Mouse (Mus musculus) telencephalon, adult 2 months (tissue): ENCODE results near the gene Ccdc89.

Experiments
- DNase-seq: peaks from one replicate; pipeline ENCODE4 v3.0.0-alpha.2; 2011; ENCODE audit warnings: low read depth, low spot score

Ccdc89 gene

DNA sequence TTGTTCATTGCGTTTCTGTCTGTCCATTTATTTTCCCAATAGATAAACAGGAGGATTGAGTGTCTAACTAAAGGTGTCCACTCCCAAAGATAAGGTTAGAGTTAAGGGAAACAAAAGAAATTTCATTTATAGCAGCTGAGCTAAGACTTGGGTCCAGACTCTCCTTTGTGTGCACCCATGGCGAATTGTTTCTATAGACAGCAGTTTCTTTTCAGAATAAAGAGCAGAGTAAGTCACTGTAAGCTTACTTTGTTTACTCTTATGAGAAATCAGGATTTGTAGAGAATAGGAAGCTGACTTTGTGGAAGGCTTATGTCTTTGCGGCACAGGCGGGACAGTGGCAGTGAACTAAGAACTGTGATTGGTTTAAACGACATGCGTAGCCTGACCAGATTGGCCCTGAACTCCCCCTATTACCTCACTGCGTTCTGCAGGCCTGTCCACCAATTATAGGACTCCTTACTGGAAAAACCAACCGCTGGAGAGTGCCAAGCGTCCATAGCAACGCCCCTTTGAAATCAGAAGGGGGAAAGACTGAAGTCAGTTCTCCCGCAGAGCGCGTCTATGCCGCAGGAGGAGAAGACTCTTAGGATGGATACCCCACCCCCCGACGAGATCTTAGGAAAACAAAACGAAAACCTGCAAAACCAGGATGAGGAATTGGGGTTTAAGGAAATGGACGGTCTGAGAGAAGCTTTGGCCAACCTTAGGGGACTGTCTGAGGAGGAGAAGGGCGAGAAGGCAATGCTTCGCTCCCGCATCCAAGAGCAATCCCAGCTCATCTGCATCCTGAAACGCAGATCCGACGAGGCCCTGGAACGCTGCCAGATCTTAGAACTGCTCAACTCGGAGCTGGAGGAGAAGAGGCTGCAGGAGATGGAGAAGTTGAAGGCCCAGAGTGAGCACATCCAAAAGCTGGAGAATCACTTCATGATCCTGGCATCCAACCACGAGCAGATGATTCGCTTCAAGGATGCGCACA, at the start of gene Ccdc89:
Gene Ccdc89 (plus strand): TSS at position 558 of the 982 bp plus-strand sequence.
- peak; percentile 95 for DNase-seq

DNA sequence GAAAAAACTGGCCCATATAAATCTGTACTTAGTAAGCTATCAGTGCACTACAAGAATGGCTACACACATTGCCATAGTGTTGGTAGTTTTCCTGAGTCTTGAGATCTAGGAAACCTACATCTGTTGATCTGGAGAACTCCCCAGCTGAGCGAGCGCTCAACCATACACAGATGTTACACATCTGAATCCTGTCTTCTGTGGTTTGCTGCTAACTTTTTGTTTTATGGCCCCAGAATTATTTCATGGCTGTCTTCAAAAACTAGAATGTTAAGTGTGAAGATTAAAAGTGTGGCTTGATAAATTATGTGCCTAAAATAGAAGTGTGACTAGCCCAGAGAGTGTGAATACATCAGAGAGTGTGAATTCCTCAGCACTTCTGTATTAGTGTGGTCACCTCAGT, 42.0 kb upstream of the Ccdc89 start:
- DNase-seq: no peak

DNA sequence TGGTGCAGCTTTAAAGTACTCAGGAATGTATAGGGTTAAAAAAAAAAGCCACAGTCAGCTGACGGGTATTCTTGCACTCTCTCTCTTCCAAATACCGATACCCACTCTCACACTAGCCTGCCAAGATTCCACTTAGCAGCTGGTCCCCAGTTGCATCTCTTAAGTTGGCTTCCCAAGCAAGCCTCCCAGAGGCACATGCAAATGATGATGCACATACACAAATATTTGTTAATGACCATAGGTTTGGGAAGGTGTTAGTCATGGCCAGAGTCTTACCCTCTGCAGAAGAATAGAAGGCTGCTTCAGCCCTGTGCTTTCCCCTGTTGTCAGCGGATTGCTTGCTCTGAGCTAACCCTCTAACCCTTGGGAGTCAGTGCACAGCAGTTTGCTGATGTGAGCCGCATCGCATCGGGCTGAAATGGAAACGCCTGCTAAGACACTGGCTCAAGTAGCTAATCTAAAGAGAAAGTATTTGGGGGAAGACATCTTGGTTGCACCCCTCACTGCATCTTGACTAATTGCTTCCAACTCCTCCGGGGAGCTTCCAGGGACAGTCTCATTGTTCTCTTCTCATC, 39.4 kb upstream of the Ccdc89 start:
- DNase-seq: peak; percentile 81

- DNase-seq: no peak
Observed at GRCm38 (mm10) chr7:90389765-90390164, 36.6 kb upstream of the Ccdc89 start.

DNA sequence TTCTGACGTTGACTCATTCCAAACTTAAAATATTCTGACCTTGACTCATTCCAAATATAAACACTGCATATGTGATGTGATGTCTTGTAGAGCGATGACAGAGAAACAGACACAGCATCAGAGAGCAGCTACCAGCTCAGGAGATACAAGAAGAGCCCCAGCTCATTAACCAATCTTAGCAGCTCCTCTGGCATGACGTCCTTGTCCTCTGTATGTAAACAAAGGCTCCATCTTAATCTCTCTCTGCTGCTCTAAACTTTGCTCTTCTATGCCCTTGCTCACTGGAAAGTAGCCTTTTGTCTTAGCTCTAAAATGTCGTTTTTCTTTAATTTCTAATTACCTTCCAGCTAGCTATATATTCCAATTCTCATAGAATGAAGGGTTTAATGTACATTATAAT, 31.3 kb upstream of the Ccdc89 start:
- no peak for DNase-seq

DNA sequence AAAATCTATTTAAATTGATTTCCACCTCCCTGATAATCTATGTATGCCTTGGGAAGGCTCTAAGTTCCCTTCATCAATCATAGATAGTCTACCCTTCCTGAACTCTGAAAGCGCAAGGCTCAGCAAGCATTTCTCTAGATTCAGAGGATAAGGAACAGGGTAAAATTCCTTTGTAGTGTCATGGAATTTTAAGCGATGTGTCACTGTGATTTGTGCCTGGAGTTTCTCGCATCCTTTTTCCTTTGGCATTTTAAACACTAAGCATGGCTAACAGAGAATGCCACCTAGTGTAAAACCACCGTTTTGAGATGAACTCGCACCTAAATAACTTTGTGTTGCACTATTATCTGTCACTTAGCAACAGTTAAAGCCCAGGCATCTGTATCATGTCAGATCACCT, 30.4 kb upstream of the Ccdc89 start:
- DNase-seq: no peak

GRCm38 (mm10) chr7:90409934-90410333, 16.4 kb upstream of the Ccdc89 start:
- peak; percentile 45 for DNase-seq

DNA sequence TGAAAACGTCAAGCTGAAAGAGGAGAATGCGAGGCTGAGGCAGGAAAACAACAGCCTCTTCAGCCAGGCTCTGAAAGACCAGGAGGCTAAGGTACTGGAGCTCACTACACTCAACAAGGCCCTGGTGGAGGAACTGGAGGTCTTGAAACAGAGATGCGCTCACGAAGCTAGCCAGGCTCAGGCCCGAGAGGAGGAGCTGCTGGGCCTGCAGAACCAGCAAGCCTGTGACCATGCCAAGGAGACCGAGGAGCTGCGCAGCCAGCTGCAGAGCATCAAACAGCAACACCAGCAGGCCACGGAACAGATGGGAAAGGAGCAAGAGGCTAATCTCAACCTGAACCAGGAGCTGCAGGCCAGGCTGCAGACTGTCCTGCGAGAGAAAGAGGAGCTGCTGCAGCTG, 629 bp downstream of the Ccdc89 start:
- DNase-seq: no peak

DNA sequence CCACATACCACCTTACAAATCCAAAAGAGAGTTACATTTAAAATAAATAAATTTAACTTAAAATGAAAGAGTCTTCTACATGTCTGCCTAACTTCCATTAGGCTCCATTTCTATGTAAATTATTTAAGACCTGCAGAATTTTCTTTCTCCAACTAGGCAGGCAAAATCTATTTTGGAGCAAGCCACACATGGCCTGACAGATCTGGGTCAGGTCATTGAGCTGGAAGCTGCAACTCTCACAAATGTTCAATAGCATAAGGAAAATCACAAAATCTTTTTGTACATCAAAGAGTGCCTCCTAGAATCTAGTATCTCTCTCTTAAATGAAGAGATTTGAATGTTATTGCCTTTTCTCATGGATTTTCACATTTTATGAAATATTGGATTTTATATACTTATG, 5.8 kb downstream of the Ccdc89 start:
- no peak for DNase-seq

DNA sequence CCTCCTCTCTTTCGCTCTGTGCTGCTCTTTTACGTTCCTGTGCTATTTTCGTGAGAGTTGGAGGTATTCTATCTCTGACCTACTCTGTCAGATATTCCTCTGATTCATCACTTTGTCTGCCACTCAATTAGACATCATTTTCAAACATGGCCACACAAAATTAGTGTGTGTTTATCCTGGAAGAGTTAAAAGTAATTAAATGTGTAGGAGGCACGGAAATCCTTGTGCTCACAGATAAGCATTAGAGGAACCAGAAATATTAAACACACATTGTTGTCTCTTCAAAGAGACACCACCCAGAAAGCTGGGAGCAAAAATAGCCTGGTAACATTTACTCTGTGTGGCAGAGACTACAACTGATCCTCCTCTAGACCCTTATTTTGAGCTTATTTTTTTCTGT, 13.7 kb downstream of the Ccdc89 start:
- DNase-seq: no peak

DNA sequence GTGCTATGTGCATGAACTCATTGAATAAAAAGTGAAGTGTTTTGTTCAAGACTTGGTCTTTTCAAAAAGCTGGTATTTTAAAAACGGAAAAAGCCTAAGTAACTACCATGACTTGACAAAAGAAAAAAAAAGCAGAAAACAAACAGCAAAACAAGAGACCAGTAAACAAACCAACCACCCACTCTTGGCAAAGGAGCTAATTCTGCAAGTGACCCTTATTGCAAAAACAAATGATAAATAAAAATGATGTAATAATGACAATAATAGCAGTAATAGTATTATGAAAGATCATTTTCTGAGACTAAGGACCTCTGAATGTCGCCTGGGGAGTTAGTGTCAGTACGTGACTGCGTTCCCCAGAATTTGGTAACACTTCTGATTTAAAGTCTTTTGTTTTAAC, 15.7 kb downstream of the Ccdc89 start:
- DNase-seq: no peak

DNA sequence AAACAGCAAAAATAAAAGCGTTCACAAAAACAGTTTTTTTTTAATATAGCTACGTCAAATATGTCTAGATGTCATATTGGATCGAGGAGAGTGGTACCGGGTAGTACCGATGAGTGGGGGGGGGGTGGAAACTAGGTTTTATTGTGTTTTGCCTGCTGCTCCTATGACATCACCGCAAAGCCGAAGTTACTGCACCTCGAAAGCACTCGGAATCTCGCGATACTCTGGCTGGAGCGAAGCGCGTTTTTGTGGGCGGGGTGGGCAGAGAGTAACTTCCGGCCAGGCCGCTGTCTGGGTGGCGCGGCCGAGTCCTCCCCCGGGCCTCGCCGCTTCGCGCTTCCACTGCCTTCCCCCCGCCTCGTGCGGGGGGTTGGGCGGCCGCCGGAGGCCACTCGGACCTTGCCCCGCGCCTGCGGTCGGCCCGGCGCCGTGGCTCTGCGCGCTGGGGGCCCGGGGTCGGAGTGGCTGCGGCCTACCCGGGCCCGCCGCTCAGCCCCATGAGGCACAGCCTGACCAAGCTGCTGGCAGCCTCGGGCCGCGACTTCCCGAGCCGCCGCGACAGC, 16.2 kb downstream of the Ccdc89 start, which contains the start of gene Crebzf:
Gene Crebzf (plus strand): TSS at position 212 of the 563 bp plus-strand sequence.
- peak; percentile 98 for DNase-seq

DNA sequence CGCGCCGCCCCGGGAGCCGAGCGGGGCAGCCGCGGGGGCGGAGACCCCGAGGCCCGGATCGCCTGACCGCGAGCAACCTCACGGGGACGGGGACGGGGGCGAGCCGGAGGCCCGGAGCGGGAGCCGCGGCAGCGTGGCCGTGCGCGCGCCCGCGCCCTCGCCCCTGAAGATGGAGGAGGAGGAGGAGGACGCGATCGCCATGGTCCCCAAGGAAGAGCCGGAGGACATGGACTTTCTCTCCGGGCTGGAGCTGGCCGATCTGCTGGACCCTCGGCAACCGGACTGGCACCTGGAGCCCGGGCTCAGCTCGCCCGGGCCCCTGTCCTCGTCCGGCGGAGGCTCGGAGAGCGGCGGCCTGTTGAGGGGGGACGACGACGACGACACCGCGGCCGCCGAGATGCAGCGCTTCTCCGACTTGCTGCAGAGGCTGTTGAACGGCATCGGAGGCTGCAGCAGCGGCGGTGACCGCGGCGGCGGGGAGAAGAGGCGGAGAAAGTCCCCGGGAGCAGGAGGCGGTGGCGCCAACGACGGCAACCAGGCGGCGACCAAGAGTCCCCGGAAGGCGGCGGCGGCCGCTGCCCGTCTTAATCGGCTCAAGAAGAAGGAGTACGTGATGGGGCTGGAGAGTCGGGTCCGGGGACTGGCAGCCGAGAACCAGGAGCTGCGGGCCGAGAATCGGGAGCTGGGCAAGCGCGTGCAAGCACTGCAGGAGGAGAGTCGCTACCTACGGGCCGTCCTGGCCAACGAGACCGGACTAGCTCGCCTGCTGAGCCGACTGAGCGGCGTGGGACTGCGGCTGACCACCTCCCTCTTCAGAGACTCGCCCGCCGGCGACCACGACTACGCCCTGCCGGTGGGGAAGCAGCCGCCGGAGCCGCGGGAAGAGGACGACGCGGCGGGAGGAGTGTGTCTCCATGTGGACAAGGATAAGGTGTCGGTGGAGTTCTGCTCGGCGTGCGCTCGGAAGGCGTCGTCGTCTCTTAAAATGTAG, 17.0 kb downstream of the Ccdc89 start:
- no peak for DNase-seq

DNA sequence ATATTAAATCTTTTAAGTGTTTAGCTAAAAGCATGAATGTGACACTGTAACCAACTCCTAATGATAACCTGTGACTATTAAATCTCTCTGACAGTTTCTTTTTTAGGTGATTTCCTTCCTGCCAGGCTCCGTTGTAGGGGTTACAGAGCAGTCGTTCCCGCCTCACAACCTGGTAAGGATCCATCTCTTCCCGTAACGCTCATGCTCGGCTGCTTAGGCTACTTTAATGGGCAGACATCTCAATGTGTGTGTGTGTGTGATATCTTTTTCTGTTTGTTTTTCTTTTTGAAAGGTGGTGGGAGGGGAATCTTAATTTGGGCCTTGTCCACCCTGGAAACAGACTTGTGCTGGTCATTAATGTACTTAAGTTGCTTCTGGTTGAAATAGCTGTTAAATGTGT, 17.8 kb downstream of the Ccdc89 start:
- no peak for DNase-seq

GRCm38 (mm10) chr7:90456149-90456844, 29.9 kb downstream of the Ccdc89 start:
- no peak for DNase-seq

DNA sequence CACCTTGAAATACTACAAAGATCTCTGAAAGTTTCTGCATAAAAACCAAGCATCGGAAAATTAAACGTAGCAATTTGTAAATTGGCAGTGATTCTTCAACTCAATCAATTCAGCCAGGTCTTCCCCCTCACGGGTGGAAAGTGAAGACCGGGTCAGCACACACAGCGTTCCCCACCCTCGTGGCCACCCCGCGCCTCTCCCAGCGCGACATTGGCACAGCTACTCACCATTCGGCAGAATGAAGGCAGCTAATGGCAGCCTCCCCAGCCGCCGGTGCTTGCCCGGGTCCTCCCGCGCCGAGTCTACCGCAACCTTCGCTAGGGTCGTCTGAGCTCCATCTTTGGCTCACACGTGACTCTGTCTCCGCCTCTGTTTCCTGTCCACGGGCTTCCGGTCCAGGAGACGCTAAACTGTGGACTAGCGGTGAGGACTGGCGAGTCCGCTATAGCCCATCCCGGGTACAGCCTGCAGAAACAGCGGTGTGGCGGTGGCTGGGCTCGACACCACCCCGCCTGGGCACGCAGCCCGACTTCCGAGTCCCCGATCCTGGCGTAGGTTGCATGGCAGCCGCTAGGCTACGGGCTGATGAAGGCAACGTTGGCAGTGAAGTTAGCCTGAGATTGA, 30.6 kb downstream of the Ccdc89 start, which contains the start of gene Tmem126a:
Gene Tmem126a (minus strand): TSS at position 385 of the 624 bp plus-strand sequence.
- peak; percentile 86 for DNase-seq

GRCm38 (mm10) chr7:90457517-90457916, 31.1 kb downstream of the Ccdc89 start:
- DNase-seq: no peak

DNA sequence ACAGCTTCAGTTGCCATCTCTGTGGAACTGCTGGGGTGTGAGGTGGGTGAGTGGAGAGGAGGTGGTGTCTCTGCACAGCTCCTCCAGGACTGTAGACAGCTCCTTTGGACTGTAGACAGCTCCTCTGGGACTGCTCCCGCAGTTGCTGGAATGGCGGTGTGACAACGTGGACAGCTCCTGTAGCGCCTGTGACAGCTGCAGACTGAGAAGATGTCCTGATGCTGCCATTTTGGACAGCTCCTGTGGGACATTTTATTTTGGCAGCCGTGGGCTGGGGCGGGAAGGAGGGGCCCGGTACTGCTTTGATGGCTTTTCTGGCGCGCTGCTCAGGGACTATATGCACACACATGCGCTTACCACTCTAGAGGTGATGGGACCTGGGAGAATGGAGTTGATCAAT, 34.0 kb downstream of the Ccdc89 start:
- no peak for DNase-seq

DNA sequence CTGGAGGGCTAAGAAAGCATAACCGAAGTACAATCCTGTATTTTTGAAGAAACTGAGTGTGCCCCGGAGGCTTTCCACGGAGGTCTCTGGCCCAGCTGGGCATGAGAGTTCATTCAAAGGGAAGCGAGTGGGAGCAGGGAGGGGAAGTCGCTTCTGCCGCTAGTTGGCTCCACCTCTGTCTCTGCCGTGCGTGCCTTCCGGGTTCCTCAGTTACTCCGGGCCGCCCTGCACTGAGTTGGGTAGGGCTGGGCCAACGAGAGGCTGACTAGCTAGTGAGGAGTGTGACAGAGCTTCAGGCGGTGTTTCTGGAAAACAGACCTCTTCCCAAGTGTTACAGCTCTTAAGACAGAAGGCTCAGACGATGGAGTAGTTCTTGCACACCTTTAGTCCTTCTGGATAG, 34.6 kb downstream of the Ccdc89 start:
- DNase-seq: no peak

DNA sequence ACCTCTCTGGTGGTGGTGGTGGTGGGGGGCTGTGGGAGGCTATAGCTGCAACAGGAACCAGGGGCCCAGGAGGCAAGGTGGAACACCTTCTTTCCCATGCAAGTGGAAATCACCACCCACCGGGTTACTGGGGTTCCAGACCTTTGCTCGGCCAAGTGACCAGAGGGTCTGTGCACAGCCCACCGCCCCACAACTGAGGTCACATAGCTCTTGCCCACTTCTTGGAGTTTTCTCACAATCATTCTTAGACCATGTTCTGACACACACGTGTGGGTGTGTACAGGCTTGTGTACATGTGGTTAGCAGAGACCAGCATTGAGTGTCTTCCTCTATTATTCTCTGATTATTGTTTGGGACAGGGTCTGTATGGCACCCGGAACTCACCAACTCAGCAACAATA, 35.1 kb downstream of the Ccdc89 start:
- no peak for DNase-seq
